ENCODE assay signal across 8 mouse cellular contexts in genomic region chr1:74713859-74714730, GRCm38 (mm10). TPM values are rescaled to one million over a fixed set of nuclear protein-coding genes. Genes with fewer than 3 reads are reported as not detected.
DNase-seq lines count a peak whose midpoint lies in the region; ATAC-seq and TF ChIP-seq lines count a peak whose summit lies in the region.

No protein-coding gene starts in this region.

- no peaks in the 10 kb centered on the region for H3K4me1 ChIP-seq in lung, embryonic 14.5 days (ENCODE audit: insufficient read depth)
- peaks cover 30% of the 10 kb centered on the region for H3K4me1 ChIP-seq in forebrain, embryonic 10.5 days
- H3K4me1 ChIP-seq in intestine, embryonic 16.5 days (ENCODE audit: control insufficient read depth, insufficient read depth, low read length): peaks cover 9% of the 10 kb centered on the region
- peaks cover 7% of the 10 kb centered on the region; the same call in 1 of the 2 replicates for H3K4me1 ChIP-seq in neural tube, embryonic 14.5 days (ENCODE audit: control insufficient read depth, insufficient read depth, low read length)

- peak overlapping the region; percentile 46 for H3K4me3 ChIP-seq in lung, embryonic 14.5 days (ENCODE audit: low read depth, low read length)
- peak overlapping the region; percentile 72 for H3K4me3 ChIP-seq in forebrain, embryonic 10.5 days
- H3K4me3 ChIP-seq in intestine, embryonic 16.5 days (ENCODE audit: low read length): peak overlapping the region; percentile 65
- H3K4me3 ChIP-seq in neural tube, embryonic 14.5 days (ENCODE audit: low read depth, low read length): peak overlapping the region; percentile 35

- ATAC-seq in lung, embryonic 14.5 days (ENCODE audit: insufficient read depth): no peak
- ATAC-seq in intestine, embryonic 16.5 days: peak; percentile 21; the same call in 1 of the 2 replicates
- ATAC-seq in neural tube, embryonic 14.5 days (ENCODE audit: low read depth): no peak

- H3K36me3 ChIP-seq in lung, embryonic 14.5 days (ENCODE audit: insufficient read depth): no peaks in the 10 kb centered on the region
- H3K36me3 ChIP-seq in forebrain, embryonic 10.5 days (replicated peaks): no peaks in the 10 kb centered on the region
- no peaks in the 10 kb centered on the region for H3K36me3 ChIP-seq in intestine, embryonic 16.5 days (ENCODE audit: control insufficient read depth, insufficient read depth, low read length)
- no peaks in the 10 kb centered on the region for H3K36me3 ChIP-seq in neural tube, embryonic 14.5 days (ENCODE audit: control insufficient read depth, insufficient read depth, low read length)

- no peak for TF ChIP-seq CTCF in lung, embryonic 14.5 days (IDR thresholded peaks at IDR 0.05; ENCODE audit: low read depth)

- no peak overlapping the region for H3K27ac ChIP-seq in lung, embryonic 14.5 days (ENCODE audit: low read depth)
- H3K27ac ChIP-seq in forebrain, embryonic 10.5 days: peak overlapping the region; percentile 87
- no peak overlapping the region for H3K27ac ChIP-seq in intestine, embryonic 16.5 days (ENCODE audit: low read length)
- H3K27ac ChIP-seq in neural tube, embryonic 14.5 days (ENCODE audit: low read depth, low read length): no peak overlapping the region

- peak overlapping the region; percentile 64 for H3K9ac ChIP-seq in lung, embryonic 14.5 days
- peak overlapping the region; percentile 80 for H3K9ac ChIP-seq in intestine, embryonic 16.5 days (ENCODE audit: low read depth, low read length)
- peak overlapping the region; percentile 49 for H3K9ac ChIP-seq in neural tube, embryonic 14.5 days (replicated peaks; ENCODE audit: low read depth, low read length)

- no peaks in the 10 kb centered on the region for H3K9me3 ChIP-seq in lung, embryonic 14.5 days (ENCODE audit: low read depth, low read length)
- H3K9me3 ChIP-seq in forebrain, embryonic 10.5 days: no peaks in the 10 kb centered on the region
- H3K9me3 ChIP-seq in intestine, embryonic 16.5 days (ENCODE audit: control insufficient read depth, low read length): no peaks in the 10 kb centered on the region
- no peaks in the 10 kb centered on the region for H3K9me3 ChIP-seq in neural tube, embryonic 14.5 days (ENCODE audit: control insufficient read depth, low read length)

- H3K4me2 ChIP-seq in lung, embryonic 14.5 days: peak overlapping the region; percentile 94
- peak overlapping the region; percentile 99 for H3K4me2 ChIP-seq in intestine, embryonic 16.5 days (ENCODE audit: low read depth, low read length)
- H3K4me2 ChIP-seq in neural tube, embryonic 14.5 days (ENCODE audit: low read depth, low read length): peak overlapping the region; percentile 75

- no peaks in the 10 kb centered on the region for H3K27me3 ChIP-seq in lung, embryonic 14.5 days (ENCODE audit: insufficient read depth, low read length)
- peaks cover 17% of the 10 kb centered on the region for H3K27me3 ChIP-seq in forebrain, embryonic 10.5 days (ENCODE audit: poor library complexity, severe bottlenecking)
- no peaks in the 10 kb centered on the region for H3K27me3 ChIP-seq in intestine, embryonic 16.5 days (replicated peaks; ENCODE audit: control insufficient read depth, insufficient read depth, low read length)
- no peaks in the 10 kb centered on the region for H3K27me3 ChIP-seq in neural tube, embryonic 14.5 days (ENCODE audit: control insufficient read depth, insufficient read depth, low read length)

- WGBS in lung, embryonic 14.5 days: 22% methylated on average over 12 of the region's 12 CpGs
- WGBS in forebrain, embryonic 10.5 days: 35% methylated on average over 12 of the region's 12 CpGs
- WGBS in intestine, embryonic 16.5 days: 23% methylated on average over 12 of the region's 12 CpGs
- 22% methylated on average over 12 of the region's 12 CpGs for WGBS in neural tube, embryonic 14.5 days

- DNase-seq in lung, embryonic 14.5 days: no peak
- no peak for DNase-seq in lung, postnatal 25 days (ENCODE audit: low spot score)
- DNase-seq in forebrain, embryonic 10.5 days (ENCODE audit: extremely low spot score, low spot score): no peak
- DNase-seq in gastrocnemius, postnatal 25 days: no peak
- DNase-seq in urinary bladder, adult 2 months (ENCODE audit: low spot score): no peak
- no peak for DNase-seq in retina, embryonic 14.5 days (ENCODE audit: low spot score)

RNA-seq across cellular contexts. Expression of gene Cyp27a1, which starts 0.7 kb away (rescaled TPM):
- 1.9 and 2.2 TPM in 2 replicates for polyA plus RNA-seq in lung, embryonic 14.5 days (2014; fragmentation: Nextera tagmentation; extraction: Ambion mirVana)
- 10.4 and 11.5 TPM in 2 replicates for polyA plus RNA-seq in forebrain, embryonic 10.5 days (2016; fragmentation: Nextera tagmentation; extraction: Ambion mirVana)
- polyA plus RNA-seq in intestine, embryonic 16.5 days (2015; fragmentation: Nextera tagmentation; extraction: Ambion mirVana): 7.6 and 8.0 TPM in 2 replicates
- 1.2 and 2.9 TPM in 2 replicates for polyA plus RNA-seq in neural tube, embryonic 14.5 days (2014; fragmentation: Nextera tagmentation; extraction: Ambion mirVana)
- 10 to 100 TPM; 32.4 to 36.4 TPM for total RNA-seq in gastrocnemius, postnatal 25 days (2021)
- polyA plus RNA-seq in urinary bladder, adult 2 months (2012; rRNA removed): 67.0 and 71.9 TPM in 2 replicates

RNA-seq across cellular contexts. Expression of gene Prkag3, which starts 34.9 kb away (rescaled TPM):
- polyA plus RNA-seq in lung, embryonic 14.5 days (2014; fragmentation: Nextera tagmentation; extraction: Ambion mirVana): 0.12 and 0.29 TPM in 2 replicates
- 0.20 TPM in 1 of 2 replicates, not detected in the other for polyA plus RNA-seq in forebrain, embryonic 10.5 days (2016; fragmentation: Nextera tagmentation; extraction: Ambion mirVana)
- 0.15 and 0.17 TPM in 2 replicates for polyA plus RNA-seq in intestine, embryonic 16.5 days (2015; fragmentation: Nextera tagmentation; extraction: Ambion mirVana)
- 0.23 TPM in 1 of 2 replicates, not detected in the other for polyA plus RNA-seq in neural tube, embryonic 14.5 days (2014; fragmentation: Nextera tagmentation; extraction: Ambion mirVana)
- 10 to 100 TPM; 54.4 to 93.4 TPM for total RNA-seq in gastrocnemius, postnatal 25 days (2021)
- 0.63 and 0.76 TPM in 2 replicates for polyA plus RNA-seq in urinary bladder, adult 2 months (2012; rRNA removed)

RNA-seq across cellular contexts. Expression of gene Ttll4, which starts 52.5 kb away (rescaled TPM):
- polyA plus RNA-seq in lung, embryonic 14.5 days (2014; fragmentation: Nextera tagmentation; extraction: Ambion mirVana): 32.6 and 37.9 TPM in 2 replicates
- polyA plus RNA-seq in forebrain, embryonic 10.5 days (2016; fragmentation: Nextera tagmentation; extraction: Ambion mirVana): 54.9 and 58.0 TPM in 2 replicates
- 6.9 and 7.1 TPM in 2 replicates for polyA plus RNA-seq in intestine, embryonic 16.5 days (2015; fragmentation: Nextera tagmentation; extraction: Ambion mirVana)
- 11.6 and 17.1 TPM in 2 replicates for polyA plus RNA-seq in neural tube, embryonic 14.5 days (2014; fragmentation: Nextera tagmentation; extraction: Ambion mirVana)
- 10 to 100 TPM; 10.8 to 11.4 TPM for total RNA-seq in gastrocnemius, postnatal 25 days (2021)
- 13.8 and 15.7 TPM in 2 replicates for polyA plus RNA-seq in urinary bladder, adult 2 months (2012; rRNA removed)

RNA-seq across cellular contexts. Expression of gene Wnt6, which starts 57.6 kb away (rescaled TPM):
- polyA plus RNA-seq in lung, embryonic 14.5 days (2014; fragmentation: Nextera tagmentation; extraction: Ambion mirVana): 0.53 and 0.57 TPM in 2 replicates
- 9.1 and 10.6 TPM in 2 replicates for polyA plus RNA-seq in forebrain, embryonic 10.5 days (2016; fragmentation: Nextera tagmentation; extraction: Ambion mirVana)
- polyA plus RNA-seq in intestine, embryonic 16.5 days (2015; fragmentation: Nextera tagmentation; extraction: Ambion mirVana): 0.22 and 0.49 TPM in 2 replicates
- polyA plus RNA-seq in neural tube, embryonic 14.5 days (2014; fragmentation: Nextera tagmentation; extraction: Ambion mirVana): 8.4 TPM in 1 of 2 replicates, not detected in the other
- under 1 TPM; 0.46 TPM for total RNA-seq in gastrocnemius, postnatal 25 days (2021)
- polyA plus RNA-seq in urinary bladder, adult 2 months (2012; rRNA removed): 2.3 and 2.6 TPM in 2 replicates
